Mouse (Mus musculus): ENCODE measurements around the gene Mycn.

The Mycn gene

GRCm38 (mm10) chr12:12926975-12927527 is 14.7 kb downstream of the Mycn start:
- no peak for DNase-seq (ENCODE audit: extremely low spot score, low read depth, low spot score)

- no peak for DNase-seq (ENCODE audit: extremely low spot score, low read depth, low spot score)
Measured at GRCm38 (mm10) chr12:12924446-12924845, 17.3 kb downstream of the Mycn start.

- DNase-seq (ENCODE audit: extremely low spot score, low read depth, low spot score), result no peak
Measured at GRCm38 (mm10) chr12:12920166-12921157, 21.3 kb downstream of the Mycn start.

- DNase-seq (ENCODE audit: extremely low spot score, low read depth, low spot score), result no peak
Measured at GRCm38 (mm10) chr12:12916298-12916697, 25.4 kb downstream of the Mycn start.

- no peak for DNase-seq (ENCODE audit: extremely low spot score, low read depth, low spot score)
Measured at GRCm38 (mm10) chr12:12910356-12910979, 31.2 kb downstream of the Mycn start.

- DNase-seq (ENCODE audit: extremely low spot score, low read depth, low spot score), result no peak
Measured at GRCm38 (mm10) chr12:12909631-12910277, 32.0 kb downstream of the Mycn start.

GRCm38 (mm10) chr12:12906771-12907170 is 34.9 kb downstream of the Mycn start:
- DNase-seq (ENCODE audit: extremely low spot score, low read depth, low spot score), result no peak

GRCm38 (mm10) chr12:12906321-12906720 is 35.4 kb downstream of the Mycn start:
- DNase-seq (ENCODE audit: extremely low spot score, low read depth, low spot score), result no peak

GRCm38 (mm10) chr12:12905117-12905516 is 36.6 kb downstream of the Mycn start:
- DNase-seq (ENCODE audit: extremely low spot score, low read depth, low spot score), result no peak

- DNase-seq (ENCODE audit: extremely low spot score, low read depth, low spot score), result no peak
Measured at GRCm38 (mm10) chr12:12904512-12904953, 37.2 kb downstream of the Mycn start.

GRCm38 (mm10) chr12:12904086-12904485 is 37.6 kb downstream of the Mycn start:
- no peak for DNase-seq (ENCODE audit: extremely low spot score, low read depth, low spot score)

GRCm38 (mm10) chr12:12902403-12902802 is 39.3 kb downstream of the Mycn start:
- DNase-seq (ENCODE audit: extremely low spot score, low read depth, low spot score), result no peak

GRCm38 (mm10) chr12:12898356-12899126 is 43.2 kb downstream of the Mycn start:
- DNase-seq (ENCODE audit: extremely low spot score, low read depth, low spot score), result no peak

- DNase-seq (ENCODE audit: extremely low spot score, low read depth, low spot score), result no peak
Measured at GRCm38 (mm10) chr12:12893986-12894385, 47.7 kb downstream of the Mycn start.

GRCm38 (mm10) chr12:12886191-12886889 is 55.4 kb downstream of the Mycn start:
- no peak for DNase-seq (ENCODE audit: extremely low spot score, low read depth, low spot score)

All from hindlimb bud, embryonic 11.5 days (tissue).